Mouse (Mus musculus) forebrain, embryonic 14.5 days (tissue): ENCODE results near the gene Trim27. TPM values are rescaled to one million over a fixed set of nuclear protein-coding genes. Genes with fewer than 3 reads are reported as not detected.

ENCODE experiments used
- ATAC-seq: fragments of 200-750 bp; cut with Nextera tagmentation; 2 replicates; pipeline ENCODE4 v1.8.0; 2017; ENCODE audit warnings: mild to moderate bottlenecking, moderate library complexity
- DNase-seq: peaks from one replicate; pipeline ENCODE4 v3.0.0-alpha.2; 2015; ENCODE audit warnings: low spot score
- H3K27ac ChIP-seq: fragments of 300-500 bp; sonication (generic); 2 replicates; pipeline ENCODE4 v1.5.1; 2014; ENCODE audit warnings: low read depth, mild to moderate bottlenecking, control low read depth, low read length, moderate library complexity
- H3K27me3 ChIP-seq: fragments of 300-500 bp; sonication (generic); replicated peaks from 2 replicates; pipeline ENCODE4 v1.6.1; 2014; ENCODE audit warnings: low read length, control low read depth, mixed read lengths; ENCODE audit not compliant: control insufficient read depth, insufficient read depth
- H3K36me3 ChIP-seq: fragments of 300-500 bp; sonication (generic); 2 replicates; pipeline ENCODE4 v1.6.1; 2014; ENCODE audit warnings: low read length, control low read depth; ENCODE audit not compliant: control insufficient read depth, insufficient read depth
- H3K4me1 ChIP-seq: fragments of 300-500 bp; sonication (generic); 2 replicates; pipeline ENCODE4 v1.6.1; 2014; ENCODE audit warnings: antibody characterized with exemption, low read length, control low read depth; ENCODE audit not compliant: control insufficient read depth, insufficient read depth
- H3K4me2 ChIP-seq: fragments of 300-500 bp; sonication (generic); 2 replicates; pipeline ENCODE4 v1.6.1; 2014; ENCODE audit warnings: mild to moderate bottlenecking, control low read depth, low read length
- H3K4me3 ChIP-seq: fragments of 300-500 bp; sonication (generic); 2 replicates; pipeline ENCODE4 v1.5.1; 2014; ENCODE audit warnings: low read depth, low read length, control low read depth
- H3K9ac ChIP-seq: fragments of 300-500 bp; sonication (generic); 2 replicates; pipeline ENCODE4 v1.6.1; 2014; ENCODE audit warnings: mild to moderate bottlenecking, low read length, control low read depth, moderate library complexity
- H3K9me3 ChIP-seq: fragments of 300-500 bp; sonication (generic); replicated peaks from 2 replicates; pipeline ENCODE4 v1.6.1; 2016; ENCODE audit warnings: low read length, control low read depth, mixed read lengths; ENCODE audit not compliant: control insufficient read depth
- WGBS: fragments of 180-500 bp; shearing (Covaris S2); extraction: QIAGEN DNeasy Blood & Tissue Kit; methylation state at CpG from one replicate; pipeline ENCODE4 v1.1.7; 2014; 5-methylcytosine and 5-hydroxymethylcytosine counted together
- polyA plus RNA-seq: library from polyadenylated mRNA; unstranded; fragments of >200 nt; fragmentation: Nextera tagmentation; extraction: Ambion mirVana; gene quantifications from 2 replicates; pipeline ENCODE4 v1.2.1, GENCODE M21; 2014

Gene Trim27
- polyA plus RNA-seq, 1 experiment from 2014 or later = 82.3 TPM

DNA sequence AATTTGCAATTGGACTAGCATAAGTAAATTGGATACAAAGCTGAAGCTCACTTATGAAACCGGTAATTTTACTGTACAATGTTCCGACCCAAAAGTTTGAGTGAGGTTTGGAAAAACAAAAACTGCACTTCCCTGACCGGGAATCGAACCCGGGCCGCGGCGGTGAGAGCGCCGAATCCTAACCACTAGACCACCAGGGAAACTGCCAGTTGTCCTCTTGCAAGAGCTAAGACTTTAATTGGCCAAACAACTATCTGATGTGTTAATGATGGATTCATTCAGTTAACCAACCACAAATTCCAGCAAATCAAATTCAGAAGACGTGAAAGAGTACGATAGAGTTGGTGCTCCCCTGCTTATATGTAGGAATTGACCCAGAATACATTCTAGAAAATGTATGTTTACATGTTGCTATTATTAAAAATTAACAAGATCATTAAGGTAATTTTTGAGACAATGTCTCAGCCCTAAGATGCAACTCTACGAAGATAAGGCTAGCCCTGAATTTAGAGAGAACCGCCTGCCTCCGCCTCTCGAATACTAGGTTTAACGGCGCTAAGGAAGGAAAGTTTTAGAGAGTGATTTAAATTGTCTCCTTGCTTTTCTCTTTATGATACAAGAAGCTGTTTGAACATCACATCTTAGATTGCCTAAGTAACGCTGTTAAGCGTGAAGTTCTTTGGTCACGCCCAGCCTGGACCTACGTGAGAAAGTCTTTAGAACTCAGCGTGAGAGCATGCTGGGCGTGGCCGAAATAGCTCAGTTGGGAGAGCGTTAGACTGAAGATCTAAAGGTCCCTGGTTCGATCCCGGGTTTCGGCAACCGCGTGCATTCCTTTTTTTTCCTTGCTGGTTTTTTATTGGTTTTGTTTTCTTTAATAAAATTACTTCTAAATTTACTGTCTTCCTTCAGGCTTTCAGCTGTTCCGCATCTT lies 18.3 kb upstream of the Trim27 start:
- Histone ChIP-seq H3K4me1 (peaks cover 5% of the 10 kb centered on the region; the same call in 1 of the 2 replicates), H3K4me2 (peak overlapping the region; percentile 92), H3K36me3 (no peaks in the 10 kb centered on the region), H3K4me3 (peak overlapping the region; percentile 43), H3K27me3 (no peaks in the 10 kb centered on the region), H3K9me3 (no peaks in the 10 kb centered on the region), H3K9ac (no peak overlapping the region; the same call in 1 of the 2 replicates), H3K27ac (no peak overlapping the region)
- DNase-seq (peak; percentile 96), ATAC-seq (peak; percentile 92)
- under 1% methylated on average over 32 of the region's 32 CpGs for WGBS

GRCm38 (mm10) chr13:21161591-21161990 lies 17.7 kb upstream of the Trim27 start:
- 29% methylated on average over 2 of the region's 2 CpGs for WGBS
- Histone ChIP-seq H3K4me3 (peak overlapping the region; percentile 43), H3K36me3 (no peaks in the 10 kb centered on the region), H3K9ac (no peak overlapping the region), H3K4me2 (peak overlapping the region; percentile 92), H3K27me3 (0 out of 2 replicates have a peak, but pooled peaks cover 2% of the 10 kb centered on the region), H3K4me1 (peaks cover 5% of the 10 kb centered on the region; the same call in 1 of the 2 replicates), H3K9me3 (no peaks in the 10 kb centered on the region), H3K27ac (no peak overlapping the region)
- peak; percentile 24; the same call in 1 of the 2 replicates for ATAC-seq
- no peak for DNase-seq

- no peak for ATAC-seq
- no peaks in the 10 kb centered on the region for H3K36me3 ChIP-seq
- 45% methylated on average over 5 of the region's 5 CpGs for WGBS
- no peak overlapping the region for H3K27ac ChIP-seq
- no peak overlapping the region for H3K4me2 ChIP-seq
- H3K27me3 ChIP-seq = 0 out of 2 replicates have a peak, but pooled peaks cover 2% of the 10 kb centered on the region
- H3K4me1 ChIP-seq = peaks cover 5% of the 10 kb centered on the region; the same call in 1 of the 2 replicates
- H3K9ac ChIP-seq = no peak overlapping the region
- no peaks in the 10 kb centered on the region for H3K9me3 ChIP-seq
- H3K4me3 ChIP-seq = no peak overlapping the region
- peak; percentile 49 for DNase-seq
Measured at GRCm38 (mm10) chr13:21162591-21162990, 16.7 kb upstream of the Trim27 start.

- Histone ChIP-seq H3K9ac (peak overlapping the region; percentile 43), H3K4me2 (peak overlapping the region; percentile 89), H3K36me3 (no peaks in the 10 kb centered on the region), H3K27ac (no peak overlapping the region), H3K9me3 (no peaks in the 10 kb centered on the region), H3K4me1 (no peaks in the 10 kb centered on the region), H3K27me3 (0 out of 2 replicates have a peak, but pooled peaks cover 2% of the 10 kb centered on the region), H3K4me3 (peak overlapping the region; percentile 53)
- ATAC-seq (peak; percentile 65), DNase-seq (peak; percentile 90)
- WGBS = under 1% methylated on average over 27 of the region's 27 CpGs
Measured at GRCm38 (mm10) chr13:21166936-21167909, 12.0 kb upstream of the Trim27 start.

DNA sequence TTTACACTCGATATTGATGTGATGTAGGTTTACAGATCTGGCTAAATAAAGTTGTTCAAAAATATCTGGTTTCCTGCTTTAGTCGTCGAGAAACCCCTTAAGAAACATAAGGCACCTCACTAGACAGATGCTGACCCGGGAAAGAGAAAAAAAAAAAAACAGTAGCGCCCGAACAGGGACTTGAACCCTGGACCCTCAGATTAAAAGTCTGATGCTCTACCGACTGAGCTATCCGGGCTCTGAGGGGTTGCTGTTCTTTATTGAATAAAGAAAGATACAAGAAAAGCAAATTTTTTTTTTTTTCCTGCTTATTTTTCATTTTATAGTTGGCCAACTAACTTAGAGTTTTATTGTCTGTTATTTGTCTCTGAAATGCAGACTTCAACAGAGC lies 11.3 kb upstream of the Trim27 start:
- ATAC-seq (peak; percentile 54), DNase-seq (peak; percentile 62)
- H3K4me3 ChIP-seq = peak overlapping the region; percentile 53
- no peak overlapping the region for H3K27ac ChIP-seq
- H3K4me2 ChIP-seq = peak overlapping the region; percentile 89
- WGBS = 0% methylated on average over 8 of the region's 8 CpGs
- 0 out of 2 replicates have a peak, but pooled peaks cover 2% of the 10 kb centered on the region for H3K27me3 ChIP-seq
- H3K9me3 ChIP-seq = no peaks in the 10 kb centered on the region
- H3K9ac ChIP-seq = peak overlapping the region; percentile 61
- peaks cover 4% of the 10 kb centered on the region; the same call in 1 of the 2 replicates for H3K4me1 ChIP-seq
- H3K36me3 ChIP-seq = no peaks in the 10 kb centered on the region

DNA sequence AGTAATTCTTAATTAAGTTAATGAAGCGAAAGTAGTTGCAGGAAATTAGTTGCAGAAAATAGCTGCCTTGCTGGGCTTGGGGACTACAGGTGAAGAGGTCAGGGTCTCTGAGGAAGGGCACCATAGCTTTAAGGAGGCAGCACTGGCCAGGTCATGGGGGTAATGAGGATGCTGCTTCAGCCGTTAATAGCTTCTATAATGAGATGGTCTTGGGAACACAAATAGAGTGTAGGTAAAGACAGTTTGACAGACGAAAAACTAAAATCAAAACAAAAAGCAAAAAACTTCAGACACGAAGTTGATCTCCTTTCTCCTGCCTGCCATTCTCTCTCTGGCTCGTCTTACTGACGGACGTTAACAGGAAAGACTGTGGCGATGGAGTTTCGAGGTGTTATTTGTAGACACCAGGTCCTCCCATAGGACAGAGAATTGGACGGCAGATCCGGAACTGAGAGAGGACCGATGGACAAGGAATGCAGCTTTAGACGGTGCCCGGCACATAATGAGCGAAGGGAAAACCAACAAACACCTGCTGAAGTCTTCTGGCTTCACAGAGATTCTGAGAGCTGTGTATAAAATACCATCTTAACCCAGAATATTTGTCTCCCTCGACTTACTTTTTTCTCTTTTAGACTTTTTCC lies 10.8 kb upstream of the Trim27 start:
- peak overlapping the region; percentile 89 for H3K4me2 ChIP-seq
- no peaks in the 10 kb centered on the region for H3K9me3 ChIP-seq
- ATAC-seq (no peak), DNase-seq (peak; percentile 46)
- H3K36me3 ChIP-seq = no peaks in the 10 kb centered on the region
- peaks cover 4% of the 10 kb centered on the region; the same call in 1 of the 2 replicates for H3K4me1 ChIP-seq
- H3K27ac ChIP-seq = no peak overlapping the region
- H3K9ac ChIP-seq = peak overlapping the region; percentile 61
- peak overlapping the region; percentile 53 for H3K4me3 ChIP-seq
- 0 out of 2 replicates have a peak, but pooled peaks cover 2% of the 10 kb centered on the region for H3K27me3 ChIP-seq
- under 1% methylated on average over 16 of the region's 16 CpGs for WGBS

GRCm38 (mm10) chr13:21169121-21169656 lies 10.1 kb upstream of the Trim27 start:
- H3K9me3 ChIP-seq = no peaks in the 10 kb centered on the region
- no peak overlapping the region for H3K27ac ChIP-seq
- peak overlapping the region; percentile 89 for H3K4me2 ChIP-seq
- H3K4me1 ChIP-seq = peaks cover 4% of the 10 kb centered on the region; the same call in 1 of the 2 replicates
- peak overlapping the region; percentile 61 for H3K9ac ChIP-seq
- no peak for DNase-seq
- H3K27me3 ChIP-seq = 0 out of 2 replicates have a peak, but pooled peaks cover 2% of the 10 kb centered on the region
- 4% methylated on average over 14 of the region's 14 CpGs for WGBS
- no peak for ATAC-seq
- H3K4me3 ChIP-seq = peak overlapping the region; percentile 53
- no peaks in the 10 kb centered on the region for H3K36me3 ChIP-seq
